Mouse (Mus musculus) neutrophil, adult 5-6 weeks (primary cell): ENCODE measurements around the gene Zfp763. TPM values are rescaled to one million over a fixed set of nuclear protein-coding genes. Genes with fewer than 3 reads are reported as not detected.
"Not testable (repeated sequence)": the region's sequence is repeated elsewhere in the genome, so short reads cannot be mapped to it uniquely, and the experiment has no call there.

ENCODE experiments used
- ATAC-seq: fragments of 151-379, 151-347 bp; 2 replicates; pipeline ENCODE4 v1.8.0; 2017; ENCODE audit warnings: mild to moderate bottlenecking, moderate TSS enrichment; ENCODE audit not compliant: insufficient number of reproducible peaks, poor library complexity, low FRiP score, severe bottlenecking; ENCODE audit errors: extremely low read depth
- total RNA-seq: library from RNA; stranded (forward); fragments of 200-1000 nt; gene quantifications from 2 replicates; pipeline ENCODE4 v1.2.3, GENCODE M21; 2017

The Zfp763 gene
- total RNA-seq = 4.2 and 5.3 TPM in 2 replicates

- ATAC-seq = peak; percentile 83
Measured at GRCm38 (mm10) chr17:33032900-33033891, at the start of gene Zfp763. TSS of gene Zfp763 (minus strand) at chr17:33033402.

- no peak for ATAC-seq
Measured at GRCm38 (mm10) chr17:33067958-33068357, 34.8 kb upstream of the Zfp763 start, which contains the start of gene 4921501E09Rik. TSS of gene 4921501E09Rik (minus strand) at chr17:33068058.

GRCm38 (mm10) chr17:33063001-33063400 is 29.8 kb upstream of the Zfp763 start:
- ATAC-seq = no peak

- ATAC-seq = no peak
Measured at GRCm38 (mm10) chr17:33058791-33059190, 25.6 kb upstream of the Zfp763 start.

- ATAC-seq = no peak
Measured at GRCm38 (mm10) chr17:33032376-33032775, 826 bp downstream of the Zfp763 start.

- ATAC-seq = not testable (repeated sequence)
Measured at GRCm38 (mm10) chr17:33020434-33020833, 12.8 kb downstream of the Zfp763 start.

- ATAC-seq = no peak
Measured at GRCm38 (mm10) chr17:33008337-33008736, 24.9 kb downstream of the Zfp763 start.

- no peak for ATAC-seq
Measured at GRCm38 (mm10) chr17:32998492-32998891, 34.7 kb downstream of the Zfp763 start.

- ATAC-seq = peak; percentile 98
Measured at GRCm38 (mm10) chr17:32992699-32993474, 40.3 kb downstream of the Zfp763 start, which contains the start of gene Zfp952. TSS of gene Zfp952 (plus strand) at chr17:32993129.

- no peak for ATAC-seq
Measured at GRCm38 (mm10) chr17:32991965-32992698, 41.1 kb downstream of the Zfp763 start.

GRCm38 (mm10) chr17:32986301-32986700 is 46.9 kb downstream of the Zfp763 start:
- ATAC-seq = no peak

GRCm38 (mm10) chr17:32981361-32981760 is 51.8 kb downstream of the Zfp763 start:
- ATAC-seq = no peak

Other genes with a start within 250 kb of the Zfp763 start
- gene Zfp871, start 245.1 kb downstream of the Zfp763 start, total RNA-seq = 54.6 and 57.0 TPM in 2 replicates
- not detected in 2 replicates for gene Zfp811, start 223.5 kb downstream of the Zfp763 start, total RNA-seq
- gene Zfp799, start 203.1 kb downstream of the Zfp763 start, total RNA-seq = 4.9 and 12.2 TPM in 2 replicates
- gene Zfp870, start 141.8 kb downstream of the Zfp763 start, total RNA-seq = 5.4 and 6.1 TPM in 2 replicates
- gene Cyp4f14, start 116.1 kb downstream of the Zfp763 start, total RNA-seq = not detected in 2 replicates
- gene Cyp4f13, start 86.0 kb downstream of the Zfp763 start, total RNA-seq = 29.6 and 36.0 TPM in 2 replicates
- gene Zfp472, start 67.6 kb downstream of the Zfp763 start, total RNA-seq = 15.1 and 15.5 TPM in 2 replicates
- gene Zfp952, start 40.3 kb downstream of the Zfp763 start, total RNA-seq = 20.5 and 28.3 TPM in 2 replicates
- not detected in 2 replicates for gene 4921501E09Rik, start 34.7 kb upstream of the Zfp763 start, total RNA-seq
- gene Zfp563, start 55.9 kb upstream of the Zfp763 start, total RNA-seq = 3.2 and 4.2 TPM in 2 replicates
- not detected in 2 replicates for gene Morc2b, start 106.3 kb upstream of the Zfp763 start, total RNA-seq
- not detected in 2 replicates for gene Olfr55, start 135.0 kb upstream of the Zfp763 start, total RNA-seq
- not detected in 2 replicates for gene Olfr239, start 157.9 kb upstream of the Zfp763 start, total RNA-seq
- gene Olfr1564, start 188.3 kb upstream of the Zfp763 start, total RNA-seq = not detected in 2 replicates
- gene Zfp955a, start 221.7 kb upstream of the Zfp763 start, total RNA-seq = 7.2 and 9.3 TPM in 2 replicates
- not detected in 2 replicates for gene Olfr63, start 231.3 kb upstream of the Zfp763 start, total RNA-seq